Mouse (Mus musculus) bone marrow macrophage, adult 2 months (primary cell): ENCODE results near the gene Onecut3. TPM values are rescaled to one million over a fixed set of nuclear protein-coding genes. Genes with fewer than 3 reads are reported as not detected.
A peak's percentile ranks its signal among the peaks of the same experiment; 100 is the strongest.

ENCODE experiments used
- H3K27ac ChIP-seq: 2 replicates; pipeline ENCODE4 v1.5.1; 2012; ENCODE audit warnings: low read depth, low read length; ENCODE audit not compliant: insufficient read depth
- H3K4me1 ChIP-seq: 2 replicates; pipeline ENCODE4 v1.6.1; 2012; ENCODE audit warnings: low read length; ENCODE audit not compliant: control insufficient read depth, insufficient read depth
- H3K4me3 ChIP-seq: 2 replicates; pipeline ENCODE4 v1.5.1; 2012; ENCODE audit warnings: mild to moderate bottlenecking, low read length, moderate library complexity; ENCODE audit not compliant: insufficient read depth
- CTCF ChIP-seq: IDR thresholded peaks from 2 replicates; pipeline ENCODE4 v1.5.1; 2012; ENCODE audit warnings: low read depth, mild to moderate bottlenecking, low read length, moderate library complexity
- POLR2A ChIP-seq: IDR thresholded peaks from 2 replicates; pipeline ENCODE4 v1.6.1; 2012; ENCODE audit warnings: mild to moderate bottlenecking, low read depth, low read length, borderline replicate concordance
- polyA plus RNA-seq: library from polyadenylated mRNA; stranded (reverse); fragments of >200 nt; gene quantifications from 2 replicates; pipeline ENCODE4 v1.2.4, GENCODE M21; 2012; ENCODE audit not compliant: missing spikeins, insufficient read depth, insufficient read length

The Onecut3 gene
- polyA plus RNA-seq: not detected in 2 replicates

DNA sequence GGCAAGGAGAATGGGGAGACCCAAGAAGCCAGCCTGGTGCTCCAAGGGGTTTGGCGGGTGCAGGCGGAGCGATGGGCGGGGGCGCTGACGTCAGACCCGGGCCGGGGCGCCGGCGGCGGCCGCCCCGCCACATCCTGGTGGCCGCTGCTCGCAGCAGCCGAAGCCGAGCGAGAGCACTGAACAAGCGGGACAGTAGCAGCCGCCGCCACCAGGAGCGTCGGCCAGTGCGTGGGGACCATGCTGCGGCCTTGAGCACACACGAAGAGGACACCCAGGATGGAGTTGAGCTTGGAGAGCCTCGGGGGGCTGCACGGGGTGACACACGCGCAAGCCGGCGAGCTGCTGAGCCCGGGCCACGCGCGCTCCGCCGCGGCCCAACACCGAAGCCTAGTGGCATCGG is at the start of gene Onecut3:
TSS of gene Onecut3 (plus strand) at position 104 of the 400 bp plus-strand sequence.
- Histone ChIP-seq H3K27ac (no peak within 1 kb of the TSS), H3K4me1 (no peaks in the 10 kb centered on the region), H3K4me3 (peak within 1 kb of the TSS; percentile 25; the same call in 1 of the 2 replicates)
- TF ChIP-seq CTCF (no peak), POLR2A (no peak)

DNA sequence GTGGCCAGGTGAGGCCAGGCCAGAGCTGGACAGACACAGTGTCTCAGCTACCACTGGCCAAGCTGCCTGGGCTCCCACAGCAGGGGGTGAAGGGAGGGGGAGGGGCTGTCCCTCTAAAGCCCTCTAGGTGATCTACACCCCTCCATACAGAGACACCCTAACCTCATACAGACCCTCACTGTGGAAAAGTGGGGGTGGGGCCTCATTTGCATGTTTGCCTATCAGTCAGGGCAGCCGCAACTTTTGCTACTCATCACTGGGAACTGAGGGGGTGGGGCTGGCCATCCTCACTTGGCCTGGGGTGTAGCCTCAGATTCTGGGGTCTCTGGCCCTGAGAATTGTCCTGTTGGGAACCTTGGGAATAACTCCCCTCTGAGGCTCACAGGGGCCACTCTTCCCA is 49.6 kb upstream of the Onecut3 start:
- no peaks in the 10 kb centered on the region for H3K4me1 ChIP-seq
- TF ChIP-seq POLR2A (no peak), CTCF (no peak)
- no peak overlapping the region for H3K27ac ChIP-seq
- H3K4me3 ChIP-seq: no peak overlapping the region

DNA sequence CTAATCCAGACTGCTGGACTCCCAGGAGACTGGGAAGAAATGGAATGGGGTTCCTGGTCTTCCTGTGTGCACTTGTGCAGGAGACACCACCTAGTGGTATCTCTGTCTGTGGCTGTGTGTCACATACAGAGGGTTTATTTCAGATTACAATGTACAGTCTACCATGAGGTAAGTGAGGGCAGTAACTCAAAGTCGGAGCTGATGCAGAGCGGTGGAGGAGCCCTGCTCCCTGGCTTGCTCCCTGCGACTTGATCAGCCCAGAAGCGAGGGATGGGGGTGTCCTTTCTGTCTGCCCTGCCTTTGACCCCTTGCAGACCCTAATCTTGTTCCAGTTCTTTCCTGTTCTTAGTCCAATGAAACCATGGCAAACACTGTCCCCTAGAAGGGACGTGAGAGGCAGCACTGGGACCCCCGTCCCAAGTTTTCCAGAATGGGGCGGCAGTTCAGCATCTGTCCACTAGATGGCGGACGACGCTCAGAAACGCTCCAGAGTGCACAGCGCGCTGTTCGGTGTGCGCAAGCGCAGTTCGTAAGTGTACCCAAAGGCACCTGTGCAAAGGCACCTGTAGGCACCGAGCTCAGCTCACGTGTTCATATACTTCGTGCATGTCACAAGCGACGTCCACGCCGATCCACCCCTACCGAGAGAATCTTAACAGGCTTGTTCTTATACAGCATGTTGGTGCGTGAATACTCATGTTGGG is 48.6 kb upstream of the Onecut3 start:
- no peak overlapping the region for H3K27ac ChIP-seq

DNA sequence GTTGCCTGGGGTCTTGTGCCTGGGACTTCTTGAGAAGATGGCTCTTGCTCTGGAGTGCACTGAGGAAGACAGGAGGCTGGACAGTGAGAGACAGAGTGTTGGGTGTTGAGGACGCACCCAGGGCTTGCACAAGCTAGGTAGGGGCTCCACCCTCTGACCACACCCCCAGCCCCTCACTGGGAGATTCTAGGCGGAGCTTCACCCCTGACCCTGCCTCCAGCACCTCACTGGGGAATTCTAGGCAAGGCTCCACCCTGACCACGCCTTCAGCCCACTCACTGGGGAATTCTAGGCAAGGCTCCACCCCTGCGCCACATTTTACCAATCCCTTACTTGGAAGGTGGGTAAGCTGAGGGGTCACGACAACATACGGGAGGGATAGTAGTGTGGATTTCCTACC is 44.0 kb upstream of the Onecut3 start:
- TF ChIP-seq CTCF: no peak
- no peak for TF ChIP-seq POLR2A
- no peaks in the 10 kb centered on the region for H3K4me1 ChIP-seq
- H3K4me3 ChIP-seq: no peak overlapping the region
- H3K27ac ChIP-seq: no peak overlapping the region

More for the DNA sequence above, 48.6 kb upstream of the Onecut3 start:
- Histone ChIP-seq H3K4me1 (no peaks in the 10 kb centered on the region), H3K4me3 (no peak overlapping the region)
- TF ChIP-seq POLR2A: no peak
- TF ChIP-seq CTCF: peak; percentile 89

DNA sequence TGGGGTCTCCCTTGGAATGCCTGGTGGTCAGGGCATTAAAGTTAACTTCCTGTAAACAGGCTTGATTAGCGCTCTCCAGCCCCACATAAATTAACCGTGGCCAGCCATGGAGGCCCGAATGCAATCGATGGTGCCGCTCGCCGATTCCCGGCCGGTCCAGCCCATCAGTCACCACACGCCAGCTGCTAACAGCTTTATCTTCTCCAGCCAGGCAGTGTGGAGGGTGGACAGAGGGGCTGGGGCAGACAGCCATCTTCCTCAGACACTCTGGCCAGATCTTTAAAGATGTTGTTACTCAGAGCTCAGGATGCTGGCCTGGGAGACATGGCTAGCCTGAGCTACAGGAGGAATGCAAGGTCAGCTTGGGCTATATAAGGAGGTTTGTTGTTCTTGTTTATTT is 41.0 kb upstream of the Onecut3 start:
- H3K27ac ChIP-seq: no peak overlapping the region
- H3K4me1 ChIP-seq: no peaks in the 10 kb centered on the region
- H3K4me3 ChIP-seq: no peak overlapping the region
- no peak for TF ChIP-seq POLR2A
- no peak for TF ChIP-seq CTCF

DNA sequence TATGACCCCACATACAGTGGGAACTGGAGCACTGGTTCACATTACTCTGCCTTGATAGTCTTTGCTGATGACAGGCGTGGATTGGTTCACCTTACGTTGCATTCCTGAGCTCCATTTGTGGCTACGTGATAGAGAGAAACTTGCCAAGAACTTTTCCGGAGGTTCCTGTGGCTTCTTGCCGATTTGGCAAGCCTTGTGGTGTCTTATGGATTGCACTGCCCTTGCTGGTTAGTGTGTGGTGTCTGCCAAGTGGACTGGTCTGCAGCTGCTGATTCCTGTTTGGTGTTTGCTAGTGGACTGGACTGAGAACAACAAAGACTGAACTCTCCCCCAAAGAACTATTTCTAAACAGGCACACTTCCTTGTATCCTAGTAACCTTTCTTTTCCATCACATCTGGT is 39.9 kb upstream of the Onecut3 start:
- H3K27ac ChIP-seq: no peak overlapping the region
- TF ChIP-seq CTCF (no peak), POLR2A (no peak)
- no peaks in the 10 kb centered on the region for H3K4me1 ChIP-seq
- no peak overlapping the region for H3K4me3 ChIP-seq

DNA sequence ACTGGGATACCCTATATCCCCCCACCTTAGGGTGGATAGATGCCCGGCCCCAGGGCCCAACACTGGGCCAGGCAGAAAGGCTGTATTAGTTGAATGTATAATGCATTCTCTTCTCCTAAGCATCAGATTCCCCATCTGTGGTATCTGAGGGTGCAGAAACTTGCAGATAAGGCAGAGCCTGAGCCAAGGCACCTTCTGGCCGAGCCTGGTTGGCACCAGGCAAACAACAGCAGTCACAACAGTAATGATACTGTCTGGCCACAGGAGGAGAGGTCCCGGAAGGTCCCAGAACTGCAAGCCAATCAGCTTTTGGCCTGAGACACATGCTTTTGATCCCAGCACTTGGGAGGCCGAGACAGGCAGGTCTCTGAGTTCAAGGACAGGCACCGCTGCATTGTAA is 38.9 kb upstream of the Onecut3 start:
- no peaks in the 10 kb centered on the region for H3K4me1 ChIP-seq
- no peak overlapping the region for H3K27ac ChIP-seq
- TF ChIP-seq POLR2A: no peak
- no peak for TF ChIP-seq CTCF
- H3K4me3 ChIP-seq: no peak overlapping the region

DNA sequence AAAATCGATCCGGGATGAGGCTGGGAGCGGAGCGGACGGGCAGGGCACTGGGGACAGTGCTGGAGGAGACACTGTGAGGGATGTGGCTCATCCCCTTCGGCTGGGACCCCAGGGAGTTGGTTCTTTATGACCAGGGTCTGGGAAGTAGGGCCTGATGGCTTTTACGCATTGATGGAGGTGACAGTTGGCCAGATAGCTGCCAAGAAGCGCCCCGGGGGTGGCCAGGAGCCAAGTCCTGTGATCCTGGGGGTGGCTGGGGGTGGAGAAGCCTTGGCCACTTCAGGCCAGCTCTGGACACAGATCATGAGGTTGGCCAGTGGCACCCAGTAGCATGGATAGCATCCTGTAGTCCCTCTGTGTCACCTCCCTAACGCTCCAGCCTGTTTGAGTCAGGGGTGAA is 35.4 kb upstream of the Onecut3 start:
- no peak for TF ChIP-seq CTCF
- TF ChIP-seq POLR2A: no peak
- H3K27ac ChIP-seq: no peak overlapping the region
- H3K4me3 ChIP-seq: no peak overlapping the region
- H3K4me1 ChIP-seq: no peaks in the 10 kb centered on the region

DNA sequence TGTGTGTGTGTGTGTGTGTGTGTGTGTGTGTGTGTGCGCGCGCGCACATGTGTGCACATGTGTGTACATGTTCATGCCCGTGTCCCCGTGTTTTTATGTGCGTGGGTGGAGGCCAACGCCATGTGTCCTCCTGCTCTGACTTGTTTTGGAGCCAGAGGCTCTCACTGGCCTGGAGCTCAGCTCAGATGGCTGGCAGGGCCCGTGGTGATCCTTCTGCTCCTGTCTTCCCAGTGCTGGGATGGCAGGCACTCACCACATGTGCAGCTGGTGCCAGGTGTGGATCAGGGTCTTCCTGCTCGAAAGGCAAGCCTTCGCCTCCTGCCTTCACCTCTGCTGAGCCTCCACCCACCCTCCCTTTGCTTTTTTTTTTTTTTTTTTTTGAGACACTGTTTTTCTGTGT is 35.0 kb upstream of the Onecut3 start:
- TF ChIP-seq CTCF: no peak
- TF ChIP-seq POLR2A: no peak
- H3K27ac ChIP-seq: no peak overlapping the region
- no peaks in the 10 kb centered on the region for H3K4me1 ChIP-seq
- H3K4me3 ChIP-seq: no peak overlapping the region

DNA sequence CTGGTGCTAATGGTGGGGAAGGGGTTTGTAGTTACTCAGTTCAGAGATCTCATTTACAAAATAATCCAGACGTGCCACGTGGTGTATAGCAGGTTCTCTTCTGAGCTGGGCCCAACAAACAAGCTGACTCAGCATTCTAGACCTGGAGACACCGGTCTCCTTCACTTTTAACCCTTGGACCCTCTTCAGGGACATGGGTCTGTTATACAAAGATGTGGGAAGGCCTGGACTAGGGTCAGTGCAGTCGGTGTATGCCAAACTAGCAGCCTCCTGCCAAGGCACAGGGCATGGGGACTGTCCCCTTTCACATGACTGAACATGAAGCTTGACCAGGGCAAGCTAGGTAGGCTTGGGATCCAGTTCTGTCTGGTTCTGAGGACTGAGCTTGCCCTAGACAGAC is 34.3 kb upstream of the Onecut3 start:
- H3K4me1 ChIP-seq: no peaks in the 10 kb centered on the region
- TF ChIP-seq CTCF: no peak
- no peak for TF ChIP-seq POLR2A
- H3K4me3 ChIP-seq: no peak overlapping the region
- no peak overlapping the region for H3K27ac ChIP-seq

DNA sequence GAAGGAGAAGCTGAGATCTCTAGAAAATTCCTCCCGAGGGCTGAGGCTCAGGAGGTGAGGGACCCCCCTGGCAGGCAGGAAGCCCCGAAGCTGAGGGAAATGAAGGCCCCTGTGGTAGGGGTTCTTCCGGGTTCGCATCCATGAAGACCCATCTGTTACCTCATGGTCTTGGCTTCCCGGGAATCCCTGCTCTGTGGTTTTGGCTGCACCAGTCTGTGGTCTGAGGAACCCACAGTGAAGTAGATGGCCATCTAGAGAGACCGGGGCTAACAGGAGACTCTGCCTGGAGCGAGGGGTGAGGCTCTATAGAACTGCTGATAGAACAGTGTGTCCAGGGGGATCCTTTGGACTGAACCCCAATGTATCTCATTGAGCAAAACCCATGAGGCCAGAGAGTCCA is 33.3 kb upstream of the Onecut3 start:
- no peak overlapping the region for H3K27ac ChIP-seq
- no peak overlapping the region for H3K4me3 ChIP-seq
- H3K4me1 ChIP-seq: no peaks in the 10 kb centered on the region
- TF ChIP-seq CTCF: no peak
- no peak for TF ChIP-seq POLR2A
